Mouse (Mus musculus): Measurements from ENCODE around the gene Gm20388.

GRCm38 (mm10) chr8:123453951-123454350, 3543.3 kb downstream of the Gm20388 start:
- TF ChIP-seq CTCF (IDR thresholded peaks at IDR 0.05; ENCODE audit: low read depth) (no peak), EP300 (IDR thresholded peaks at IDR 0.05; ENCODE audit: low read depth) (no peak)

All from liver, embryonic 14.5 days (tissue).